Mouse (Mus musculus): ENCODE measurements at regions not wholly inside any gene's neighbourhood (a gene's known extent, or its start where the extent isn't known, plus 50 kb on each side); places are given as distances from the start of the nearest gene placed in this dataset.

DNA sequence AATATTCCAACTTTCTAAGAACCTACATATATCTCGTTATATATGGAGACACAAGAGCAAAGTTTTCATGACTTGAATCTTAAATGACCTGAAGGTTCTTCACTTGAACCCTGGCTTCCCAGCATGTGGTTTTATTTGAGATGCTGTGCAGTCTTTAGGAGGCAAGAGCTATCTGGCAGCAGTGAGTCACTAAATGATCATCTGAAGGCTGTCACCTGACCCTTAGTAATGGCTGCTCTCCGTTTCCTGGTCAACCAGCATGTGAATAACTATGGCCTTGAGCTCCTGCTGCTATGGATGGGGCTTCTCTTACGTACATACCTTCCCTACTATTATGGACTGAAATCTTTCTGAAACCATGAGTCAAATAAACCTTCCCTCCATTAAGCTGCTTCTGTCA lies 149.8 kb upstream of the Zpld1 start:
- WGBS, result 78% methylated on average over 3 of the region's 3 CpGs
- H3K9me3 ChIP-seq (ENCODE audit: low read length), result no peaks in the 10 kb centered on the region
- H3K4me3 ChIP-seq (ENCODE audit: low read depth, low read length), result no peak overlapping the region
- H3K4me1 ChIP-seq (ENCODE audit: insufficient read depth, low read depth, low read length), result no peaks in the 10 kb centered on the region
- no peaks in the 10 kb centered on the region for H3K36me3 ChIP-seq (ENCODE audit: insufficient read depth, low read length)
- H3K4me2 ChIP-seq (replicated peaks; ENCODE audit: low read depth, low read length), result no peak overlapping the region
- H3K9ac ChIP-seq (replicated peaks; ENCODE audit: low read depth), result no peak overlapping the region
- no peak for DNase-seq (ENCODE audit: low spot score)
- TF ChIP-seq EP300 (IDR thresholded peaks at IDR 0.05) (no peak), CTCF (IDR thresholded peaks at IDR 0.05) (no peak)
- no peak overlapping the region for H3K27ac ChIP-seq (ENCODE audit: low read length)
- ATAC-seq, result no peak
- no peaks in the 10 kb centered on the region for H3K27me3 ChIP-seq (replicated peaks; ENCODE audit: insufficient read depth, low read length)

DNA sequence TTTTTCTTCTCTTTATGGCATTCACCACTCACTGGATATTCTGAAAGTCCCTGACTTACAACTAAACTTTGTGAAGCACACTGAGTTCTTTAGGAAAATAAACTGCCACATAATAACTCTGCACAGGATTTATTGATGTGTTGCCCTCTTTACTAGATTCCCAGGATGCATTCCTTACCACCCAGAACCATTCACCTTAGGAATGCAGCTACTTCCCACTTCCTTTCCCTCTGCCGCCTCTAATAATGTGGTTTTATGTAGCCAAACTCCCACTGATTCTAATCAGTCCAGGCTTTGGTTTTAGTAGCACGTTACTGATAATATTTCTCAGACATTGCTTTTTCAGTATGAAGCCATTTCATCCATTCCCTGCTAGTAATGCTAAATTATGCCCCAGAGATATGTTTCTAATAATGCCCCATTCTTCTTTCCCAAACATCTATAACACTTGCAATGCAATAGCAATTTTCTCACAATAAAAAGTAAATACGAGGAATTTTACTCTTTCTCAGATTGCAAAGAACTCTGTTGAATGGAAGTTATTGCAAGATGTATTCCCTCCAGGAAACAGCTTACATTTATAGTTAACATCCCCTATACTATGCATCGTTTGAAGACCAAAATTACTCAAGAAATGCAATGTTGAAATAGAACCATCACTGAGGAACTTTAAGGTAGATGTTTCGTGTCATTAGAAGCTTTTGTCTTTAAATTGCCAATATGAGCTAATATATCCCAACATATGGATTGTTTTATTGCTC lies 145.2 kb upstream of the Zpld1 start:
- no peak overlapping the region for H3K27ac ChIP-seq (ENCODE audit: low read length)
- DNase-seq (ENCODE audit: low spot score) (no peak), ATAC-seq (no peak)
- H3K4me3 ChIP-seq (ENCODE audit: low read depth, low read length), result no peak overlapping the region
- H3K4me1 ChIP-seq (ENCODE audit: insufficient read depth, low read depth, low read length), result no peaks in the 10 kb centered on the region
- no peak overlapping the region for H3K9ac ChIP-seq (replicated peaks; ENCODE audit: low read depth)
- no peak overlapping the region for H3K4me2 ChIP-seq (replicated peaks; ENCODE audit: low read depth, low read length)
- no peaks in the 10 kb centered on the region for H3K9me3 ChIP-seq (ENCODE audit: low read length)
- no peaks in the 10 kb centered on the region for H3K36me3 ChIP-seq (ENCODE audit: insufficient read depth, low read length)
- WGBS, result 69% methylated on average over 5 of the region's 5 CpGs
- TF ChIP-seq CTCF (IDR thresholded peaks at IDR 0.05) (no peak), EP300 (IDR thresholded peaks at IDR 0.05) (no peak)
- H3K27me3 ChIP-seq (replicated peaks; ENCODE audit: insufficient read depth, low read length), result no peaks in the 10 kb centered on the region

DNA sequence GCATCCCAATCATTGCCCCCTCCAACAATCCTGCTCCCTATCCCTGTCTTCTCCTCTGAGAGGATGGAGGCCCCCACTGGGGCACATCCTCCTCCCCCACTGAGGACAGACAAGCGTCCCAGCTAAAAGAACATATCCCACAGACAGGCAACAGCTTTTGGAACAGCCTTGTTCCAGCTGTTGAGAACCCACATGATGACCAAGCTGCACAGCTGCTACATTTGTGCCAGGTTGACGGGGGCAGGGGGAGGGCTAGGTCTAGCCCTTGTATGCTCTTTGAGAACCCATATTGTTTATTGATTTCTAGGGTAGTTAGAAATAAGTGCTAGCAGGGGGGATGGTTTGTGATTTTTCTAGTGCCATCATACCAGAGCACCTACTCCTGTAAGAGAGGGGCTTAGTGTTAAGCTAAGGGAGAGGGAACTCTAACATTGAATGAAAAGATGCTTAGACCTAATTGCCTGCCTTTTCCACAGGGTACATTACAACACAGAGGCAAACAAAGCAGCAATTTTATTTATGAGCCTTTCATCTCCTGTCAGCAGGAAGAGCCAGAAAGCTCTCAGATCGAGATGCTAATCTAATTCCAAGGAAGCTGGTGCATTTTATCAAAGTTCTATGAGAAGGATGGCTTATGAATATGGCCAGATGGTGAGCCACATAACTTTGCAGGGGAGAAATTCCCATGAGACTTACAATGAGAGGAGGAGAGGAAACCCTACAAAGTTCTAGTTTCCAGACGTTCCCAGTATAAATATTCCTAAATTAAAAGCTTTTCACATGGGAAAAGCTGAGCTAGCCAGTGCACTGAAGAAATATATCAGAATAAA lies 137.6 kb upstream of the Zpld1 start:
- no peak for DNase-seq (ENCODE audit: low spot score)
- 55% methylated on average over 4 of the region's 4 CpGs for WGBS
- no peak for TF ChIP-seq CTCF (IDR thresholded peaks at IDR 0.05)
- TF ChIP-seq EP300 (IDR thresholded peaks at IDR 0.05), result no peak
- Histone ChIP-seq H3K4me2 (replicated peaks; ENCODE audit: low read depth, low read length) (no peak overlapping the region), H3K36me3 (ENCODE audit: insufficient read depth, low read length) (no peaks in the 10 kb centered on the region), H3K27ac (ENCODE audit: low read length) (no peak overlapping the region), H3K4me1 (ENCODE audit: insufficient read depth, low read depth, low read length) (no peaks in the 10 kb centered on the region), H3K4me3 (ENCODE audit: low read depth, low read length) (no peak overlapping the region), H3K9me3 (ENCODE audit: low read length) (no peaks in the 10 kb centered on the region), H3K9ac (replicated peaks; ENCODE audit: low read depth) (no peak overlapping the region), H3K27me3 (replicated peaks; ENCODE audit: insufficient read depth, low read length) (no peaks in the 10 kb centered on the region)
- no peak for ATAC-seq

DNA sequence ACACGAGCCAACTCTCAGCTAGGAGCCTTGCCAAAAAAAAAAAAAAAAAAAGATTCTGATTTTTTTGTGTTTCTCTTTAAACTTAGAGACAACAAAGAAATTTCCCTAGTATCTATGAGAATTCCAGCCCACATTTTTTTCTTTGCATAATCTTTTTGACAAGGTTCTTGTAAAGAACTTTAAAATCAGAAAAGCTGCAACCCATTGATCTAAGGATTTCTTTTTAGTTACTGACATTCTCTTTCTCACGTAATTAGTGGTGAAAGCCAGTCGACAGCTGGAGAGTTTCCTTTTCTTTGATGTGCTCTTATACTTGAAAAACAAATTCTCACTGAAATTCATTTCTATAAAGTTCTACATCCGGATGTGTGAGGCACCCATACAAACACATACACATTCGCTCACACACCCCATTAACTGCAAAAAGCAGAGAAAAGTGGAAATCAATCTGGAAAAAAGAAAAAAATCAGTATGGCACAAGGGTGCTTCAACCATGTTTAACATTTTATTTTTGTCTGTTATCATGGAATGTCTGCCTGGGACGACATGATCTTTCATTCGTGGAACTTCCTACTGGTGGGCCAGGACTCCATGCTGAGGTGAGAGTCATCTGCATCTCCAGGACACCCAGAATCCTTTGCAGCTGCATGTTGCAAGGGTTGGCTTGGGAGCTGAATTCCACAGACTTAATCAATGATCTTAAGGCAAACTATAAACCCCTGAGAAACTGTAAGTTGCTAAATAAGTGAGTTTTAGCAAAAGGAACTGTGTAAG lies 124.0 kb upstream of the Zpld1 start:
- H3K4me1 ChIP-seq (ENCODE audit: insufficient read depth, low read depth, low read length), result no peaks in the 10 kb centered on the region
- H3K4me3 ChIP-seq (ENCODE audit: low read depth, low read length), result no peak overlapping the region
- H3K27me3 ChIP-seq (replicated peaks; ENCODE audit: insufficient read depth, low read length), result no peaks in the 10 kb centered on the region
- H3K9ac ChIP-seq (replicated peaks; ENCODE audit: low read depth), result no peak overlapping the region
- ATAC-seq (no peak), DNase-seq (ENCODE audit: low spot score) (peak; percentile 26)
- no peaks in the 10 kb centered on the region for H3K36me3 ChIP-seq (ENCODE audit: insufficient read depth, low read length)
- WGBS, result 28% methylated on average over 7 of the region's 7 CpGs
- H3K4me2 ChIP-seq (replicated peaks; ENCODE audit: low read depth, low read length), result no peak overlapping the region
- H3K27ac ChIP-seq (ENCODE audit: low read length), result no peak overlapping the region
- TF ChIP-seq EP300 (IDR thresholded peaks at IDR 0.05), result no peak
- no peak for TF ChIP-seq CTCF (IDR thresholded peaks at IDR 0.05)
- no peaks in the 10 kb centered on the region for H3K9me3 ChIP-seq (ENCODE audit: low read length)

DNA sequence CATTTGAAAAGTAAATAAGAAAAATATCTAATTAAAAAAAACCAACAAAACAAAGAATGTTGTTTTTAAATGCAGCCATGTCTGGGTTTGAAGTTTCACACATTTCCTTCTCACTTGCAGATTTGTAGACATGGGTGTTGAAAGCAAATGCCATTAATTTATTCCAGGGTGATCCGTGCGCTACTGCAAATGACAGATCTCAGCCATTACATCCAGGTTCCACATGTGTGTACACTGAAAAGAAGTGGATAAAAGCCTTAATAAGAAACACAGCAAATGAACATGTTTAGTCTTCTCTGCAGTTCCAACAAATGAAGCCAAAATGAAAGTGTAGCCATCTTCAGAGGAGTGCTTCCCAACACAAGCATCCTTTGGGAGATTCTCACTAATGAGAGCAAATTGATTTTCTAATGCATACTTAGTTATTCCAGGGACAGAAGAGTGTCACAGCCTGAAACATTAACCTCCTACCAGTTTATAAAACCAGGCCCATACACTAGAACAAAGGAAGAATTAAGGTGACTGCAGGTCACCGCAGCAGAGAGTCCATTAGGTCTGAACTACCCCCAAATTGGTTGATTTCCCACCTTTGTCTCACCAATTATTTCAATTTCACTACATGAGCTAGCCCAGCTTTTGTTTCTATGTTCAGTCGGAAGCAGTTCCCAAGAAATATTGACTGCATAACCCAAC lies 123.2 kb upstream of the Zpld1 start:
- H3K9ac ChIP-seq (replicated peaks; ENCODE audit: low read depth), result no peak overlapping the region
- H3K4me1 ChIP-seq (ENCODE audit: insufficient read depth, low read depth, low read length), result no peaks in the 10 kb centered on the region
- H3K4me3 ChIP-seq (ENCODE audit: low read depth, low read length), result no peak overlapping the region
- H3K36me3 ChIP-seq (ENCODE audit: insufficient read depth, low read length), result no peaks in the 10 kb centered on the region
- ATAC-seq (no peak), DNase-seq (ENCODE audit: low spot score) (no peak)
- 60% methylated on average over 4 of the region's 4 CpGs for WGBS
- no peaks in the 10 kb centered on the region for H3K27me3 ChIP-seq (replicated peaks; ENCODE audit: insufficient read depth, low read length)
- no peaks in the 10 kb centered on the region for H3K9me3 ChIP-seq (ENCODE audit: low read length)
- no peak for TF ChIP-seq CTCF (IDR thresholded peaks at IDR 0.05)
- H3K27ac ChIP-seq (ENCODE audit: low read length), result no peak overlapping the region
- H3K4me2 ChIP-seq (replicated peaks; ENCODE audit: low read depth, low read length), result no peak overlapping the region

DNA sequence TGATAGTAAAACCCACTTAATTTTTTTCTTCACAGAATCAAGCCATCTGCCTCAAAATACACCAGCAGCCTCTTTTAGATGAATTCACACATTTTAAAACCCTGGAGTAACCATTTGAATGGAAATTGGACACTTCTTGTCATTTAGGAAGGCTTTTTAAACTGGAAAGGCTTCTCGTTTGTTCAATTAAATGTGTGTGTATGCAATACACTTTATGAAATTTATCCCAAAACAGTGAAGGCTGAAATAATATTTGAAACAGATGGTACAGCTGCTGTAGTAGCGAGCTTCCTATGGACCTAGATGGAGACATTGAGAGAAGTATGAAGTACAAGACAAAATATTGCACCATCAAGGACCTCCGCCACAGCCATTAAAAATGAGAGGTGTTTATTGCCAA lies 121.1 kb upstream of the Zpld1 start:
- TF ChIP-seq EP300 (IDR thresholded peaks at IDR 0.05) (no peak), CTCF (IDR thresholded peaks at IDR 0.05) (no peak)
- Histone ChIP-seq H3K27ac (ENCODE audit: low read length) (no peak overlapping the region), H3K27me3 (replicated peaks; ENCODE audit: insufficient read depth, low read length) (no peaks in the 10 kb centered on the region), H3K36me3 (ENCODE audit: insufficient read depth, low read length) (no peaks in the 10 kb centered on the region), H3K4me2 (replicated peaks; ENCODE audit: low read depth, low read length) (no peak overlapping the region), H3K4me1 (ENCODE audit: insufficient read depth, low read depth, low read length) (no peaks in the 10 kb centered on the region), H3K9ac (replicated peaks; ENCODE audit: low read depth) (no peak overlapping the region), H3K4me3 (ENCODE audit: low read depth, low read length) (no peak overlapping the region), H3K9me3 (ENCODE audit: low read length) (no peaks in the 10 kb centered on the region)
- DNase-seq (ENCODE audit: low spot score) (no peak), ATAC-seq (no peak)
- 71% methylated on average over 3 of the region's 3 CpGs for WGBS
